Mouse (Mus musculus): ENCODE results near the gene Cnot10.
A peak's percentile ranks its signal among the peaks of the same experiment; 100 is the strongest.

Gene Cnot10

DNA sequence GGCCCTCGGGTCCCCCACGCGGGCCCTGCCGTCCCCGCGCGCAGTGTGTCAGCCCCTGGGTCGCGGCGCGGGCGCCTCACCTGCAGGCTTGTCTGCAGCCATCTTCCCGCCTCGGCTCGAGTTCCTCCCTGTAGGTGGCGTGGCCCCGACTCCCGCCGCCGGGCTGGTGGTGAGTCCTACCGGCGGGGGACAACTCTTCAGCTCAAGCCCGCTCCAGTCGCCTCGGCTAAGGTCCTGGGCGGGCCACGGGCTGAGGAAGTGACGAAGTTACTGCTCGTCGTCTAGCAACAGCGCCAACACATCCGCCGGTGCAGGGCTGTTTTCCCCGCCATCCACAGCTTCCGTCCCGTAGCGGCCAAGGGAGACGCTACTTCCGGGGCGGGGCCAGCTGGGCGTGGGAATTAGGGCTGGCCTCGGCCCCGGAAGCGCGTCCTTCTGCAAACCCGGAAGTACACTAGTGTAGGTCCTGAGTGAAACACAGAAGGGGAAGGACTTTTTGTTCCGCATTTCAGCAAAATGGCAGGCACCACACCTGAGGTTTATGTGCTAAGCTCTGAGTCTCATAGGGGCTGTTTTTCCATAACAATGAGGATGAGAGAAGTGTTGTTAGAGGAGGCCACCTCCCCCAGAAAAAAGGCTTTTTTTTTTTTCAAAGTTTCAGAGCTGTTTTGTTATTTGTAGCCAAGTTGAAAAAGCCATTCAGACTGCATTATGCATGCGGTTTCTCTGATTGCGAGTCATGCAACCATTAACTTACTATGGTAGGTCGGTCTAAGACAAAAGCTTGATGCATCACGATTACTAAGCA, at the start of gene Cnot10:
Gene Cnot10 (minus strand): TSS at position 346 of the 808 bp plus-strand sequence.
- peak; percentile 98 for DNase-seq (ENCODE audit: low spot score)

- DNase-seq (ENCODE audit: low spot score): no peak
Measured at GRCm38 (mm10) chr9:114688953-114689407, 49.0 kb upstream of the Cnot10 start.

DNA sequence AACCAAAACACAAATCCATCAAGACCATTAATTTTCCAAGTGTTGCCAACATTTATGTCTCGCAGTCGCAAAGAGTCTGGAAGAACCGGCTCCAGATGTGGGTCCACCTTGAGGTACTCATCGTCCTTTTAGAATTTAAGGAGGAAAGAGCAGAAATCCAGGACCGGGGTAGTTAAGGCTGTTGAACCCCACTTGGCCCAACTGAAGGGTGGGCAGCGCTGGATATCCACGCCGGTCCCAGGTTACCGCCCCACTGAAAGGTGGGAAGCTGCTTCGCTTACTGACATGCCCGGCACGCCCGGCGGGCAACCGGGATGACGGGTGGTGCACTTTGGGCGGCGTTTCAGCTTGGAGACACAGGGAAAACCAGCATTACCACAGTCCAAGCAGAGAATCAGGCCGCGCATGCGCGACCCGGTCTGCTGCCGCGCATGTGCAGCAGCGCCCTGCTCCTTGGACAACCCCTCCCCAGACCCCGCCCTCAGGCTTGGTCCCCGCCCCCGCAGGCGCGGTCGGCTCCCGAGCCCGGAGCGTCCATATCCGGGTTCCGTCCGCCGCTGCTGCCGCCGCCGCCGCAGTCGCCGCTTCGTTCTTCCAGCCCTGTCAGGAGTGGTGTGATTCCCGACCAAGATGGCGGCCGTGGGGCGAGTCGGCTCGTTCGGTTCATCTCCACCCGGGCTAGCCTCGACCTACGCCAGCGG, 48.4 kb upstream of the Cnot10 start, which contains the start of gene Dync1li1:
Gene Dync1li1 (plus strand): TSS at position 539 of the 701 bp plus-strand sequence.
- DNase-seq (ENCODE audit: low spot score): peak; percentile 97

GRCm38 (mm10) chr9:114687639-114688038, 47.7 kb upstream of the Cnot10 start:
- DNase-seq (ENCODE audit: low spot score): no peak

DNA sequence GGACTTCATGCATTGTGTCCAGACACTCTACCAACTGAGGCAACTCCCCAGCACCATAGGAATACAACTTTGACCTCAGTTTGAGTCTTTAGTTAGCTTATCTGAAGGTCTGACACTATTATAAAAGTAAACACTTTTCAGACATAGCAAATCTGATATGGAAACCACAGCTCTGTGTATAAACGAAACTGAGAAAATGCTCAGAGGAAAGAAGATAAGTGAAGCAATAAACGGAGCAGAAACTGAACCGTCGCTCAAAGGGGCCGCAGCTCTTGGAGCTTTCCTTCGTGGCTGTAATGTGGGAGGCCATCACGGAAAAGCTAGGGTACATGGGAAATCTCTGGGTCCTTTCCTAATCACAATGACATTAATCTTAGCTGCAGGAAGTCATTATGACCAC, 46.3 kb upstream of the Cnot10 start:
- DNase-seq (ENCODE audit: low spot score): no peak

DNA sequence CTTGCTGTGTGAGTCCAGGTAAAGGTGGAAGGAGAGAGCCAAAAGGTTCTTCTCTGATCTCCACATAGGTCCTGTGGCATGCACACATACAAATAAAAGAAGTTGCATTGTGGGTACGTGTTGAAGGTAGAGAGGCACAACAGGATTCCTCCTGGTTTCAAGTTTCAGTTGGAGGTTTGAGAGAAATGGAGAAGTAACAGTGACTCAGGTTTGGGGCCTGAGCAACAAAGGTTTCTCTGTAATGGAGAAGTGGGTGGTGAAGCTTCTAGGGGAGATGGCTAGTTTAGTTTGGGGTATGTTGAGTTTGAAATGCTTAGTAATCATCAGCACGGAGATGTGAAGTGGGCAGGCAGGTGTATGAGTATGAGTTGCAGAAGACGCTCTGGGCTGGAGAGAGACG, 42.2 kb upstream of the Cnot10 start:
- no peak for DNase-seq (ENCODE audit: low spot score)

DNA sequence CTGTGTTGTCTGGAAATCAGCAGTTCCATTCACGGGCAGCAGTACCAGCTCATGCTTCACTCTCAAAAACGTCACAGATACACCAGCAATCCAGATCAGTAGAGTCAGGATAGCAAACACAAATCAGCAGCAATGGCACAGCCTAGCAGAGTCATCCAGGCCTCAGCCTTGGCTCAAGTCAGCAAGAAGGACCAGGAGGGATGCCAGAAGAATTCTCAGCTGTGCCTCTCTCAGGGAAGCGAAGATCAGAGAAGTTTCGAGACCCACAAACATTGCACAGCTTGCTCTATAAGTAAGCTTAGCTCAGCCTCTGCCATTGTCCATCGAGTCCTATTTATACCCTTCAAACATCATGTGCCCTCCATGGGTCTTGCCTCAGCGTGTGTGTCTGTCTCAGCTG, 40.5 kb upstream of the Cnot10 start:
- DNase-seq (ENCODE audit: low spot score): no peak

DNA sequence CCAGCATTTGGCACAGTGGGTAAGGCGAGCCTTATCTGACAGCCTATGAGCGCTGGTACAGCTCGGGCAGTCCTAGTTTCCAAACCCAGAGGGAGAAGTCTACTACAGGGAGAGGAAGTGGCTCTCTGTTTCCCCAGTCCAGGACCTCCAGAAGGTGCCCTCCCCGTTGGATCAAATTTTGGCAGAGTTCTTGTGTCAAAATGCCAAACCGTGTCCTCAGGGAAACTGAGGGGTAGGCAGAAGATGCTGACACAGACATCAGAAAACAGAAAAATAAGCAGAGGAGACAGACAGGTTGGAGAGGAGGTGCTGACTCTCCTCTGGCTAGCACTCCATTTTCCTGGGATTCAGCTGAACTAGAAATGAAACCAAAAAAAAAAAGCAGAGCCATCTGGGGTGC, 40.0 kb upstream of the Cnot10 start:
- no peak for DNase-seq (ENCODE audit: low spot score)

GRCm38 (mm10) chr9:114678576-114678975, 38.6 kb upstream of the Cnot10 start:
- no peak for DNase-seq (ENCODE audit: low spot score)

DNA sequence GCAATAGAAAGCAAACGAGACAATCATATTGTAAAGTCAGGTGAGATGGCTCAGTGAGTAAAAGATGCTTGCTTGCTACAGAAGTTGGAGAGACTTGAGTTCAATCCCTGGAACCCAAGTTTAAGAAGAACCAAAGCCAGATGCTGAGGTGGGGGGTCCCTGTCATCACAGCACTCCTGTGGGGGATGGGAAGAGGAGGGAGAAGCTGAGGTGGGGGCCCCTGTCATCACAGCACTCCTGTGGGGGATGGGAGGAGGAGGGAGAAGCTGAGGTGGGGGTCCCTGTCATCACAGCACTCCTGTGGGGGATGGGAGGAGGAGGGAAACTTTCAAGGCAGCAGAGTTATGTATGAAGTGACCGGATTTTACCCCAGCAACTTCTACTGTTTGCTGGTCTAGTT, 33.6 kb upstream of the Cnot10 start:
- DNase-seq (ENCODE audit: low spot score): no peak

DNA sequence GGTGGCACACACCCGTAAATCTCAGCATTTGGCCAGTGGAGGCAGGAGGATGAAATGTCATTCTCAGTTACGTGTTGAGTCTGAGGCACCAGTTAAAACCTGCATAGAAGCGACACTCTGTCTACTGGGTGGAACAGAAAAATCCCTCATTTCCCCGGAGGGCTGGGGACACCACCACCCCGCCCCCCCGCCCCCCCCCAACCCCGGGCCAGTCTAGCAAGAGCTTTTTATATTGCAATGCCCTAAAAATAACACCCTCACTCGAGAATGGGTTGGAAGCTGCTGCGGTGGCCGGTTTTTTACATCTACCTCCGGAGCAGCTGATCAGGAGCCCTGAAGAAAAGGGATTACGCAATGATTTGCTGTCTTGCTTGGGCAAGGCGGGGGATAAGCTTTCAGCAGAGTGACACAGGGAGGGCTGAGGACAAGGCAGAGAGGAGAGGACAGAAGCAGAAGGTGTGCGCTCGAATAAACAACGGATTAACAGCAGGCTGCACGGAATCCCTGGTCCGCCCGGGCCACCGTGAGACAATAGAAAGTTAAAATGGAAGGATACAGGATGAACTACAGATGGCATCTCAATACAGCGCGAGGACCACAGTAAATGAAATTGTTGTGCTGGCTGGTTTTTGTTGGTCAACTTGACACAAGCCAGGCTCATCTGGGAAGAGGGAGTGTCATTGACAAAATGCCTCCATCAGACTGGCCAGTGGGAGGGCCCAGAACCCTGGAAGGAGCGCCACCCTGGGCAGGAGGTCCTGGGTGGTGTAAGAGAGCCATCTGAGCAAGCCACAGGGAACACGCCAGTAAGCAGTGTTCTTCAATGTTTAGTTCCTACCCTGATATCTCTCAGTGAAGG, 32.9 kb upstream of the Cnot10 start:
- DNase-seq (ENCODE audit: low spot score): peak; percentile 24

DNA sequence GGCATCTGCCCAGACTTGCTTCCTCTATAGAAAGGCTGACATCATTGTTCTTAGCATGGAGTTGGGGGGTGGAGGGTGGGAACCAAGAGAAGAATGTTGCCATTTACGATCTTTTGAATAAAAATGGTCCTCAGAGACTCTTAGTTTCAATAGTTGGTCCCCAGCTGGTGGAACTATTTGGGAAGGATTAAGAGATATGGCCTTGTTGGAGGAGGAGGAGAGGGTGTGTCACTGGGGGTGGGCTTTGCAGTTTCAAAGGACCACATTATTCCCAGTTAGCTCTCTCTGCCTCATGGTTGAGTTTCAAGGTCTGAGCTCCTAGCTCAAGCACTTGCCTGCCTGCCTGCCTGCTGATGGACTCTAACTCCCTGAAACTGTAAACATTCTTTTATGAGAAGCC, 32.0 kb upstream of the Cnot10 start:
- DNase-seq (ENCODE audit: low spot score): no peak

DNA sequence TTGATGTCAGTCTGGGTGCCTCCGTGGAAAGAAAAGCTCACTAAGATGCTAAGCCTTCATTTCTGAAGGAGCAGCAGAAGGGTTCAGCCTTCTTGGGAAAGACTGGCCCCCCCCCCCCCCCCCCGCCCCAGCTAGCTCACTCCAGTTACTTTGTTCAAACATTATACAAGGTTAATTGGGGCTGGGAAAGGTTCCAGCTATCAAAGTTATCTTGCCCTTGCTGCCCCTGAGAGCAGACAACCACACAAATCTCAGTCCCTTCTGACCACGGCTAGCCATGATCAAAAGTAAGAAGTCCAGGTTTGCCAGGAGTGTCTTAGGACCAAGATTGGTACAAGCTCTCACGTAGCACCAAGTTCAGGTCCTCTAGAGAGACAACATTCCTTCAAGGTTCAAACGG, 29.0 kb upstream of the Cnot10 start:
- DNase-seq (ENCODE audit: low spot score): no peak

DNA sequence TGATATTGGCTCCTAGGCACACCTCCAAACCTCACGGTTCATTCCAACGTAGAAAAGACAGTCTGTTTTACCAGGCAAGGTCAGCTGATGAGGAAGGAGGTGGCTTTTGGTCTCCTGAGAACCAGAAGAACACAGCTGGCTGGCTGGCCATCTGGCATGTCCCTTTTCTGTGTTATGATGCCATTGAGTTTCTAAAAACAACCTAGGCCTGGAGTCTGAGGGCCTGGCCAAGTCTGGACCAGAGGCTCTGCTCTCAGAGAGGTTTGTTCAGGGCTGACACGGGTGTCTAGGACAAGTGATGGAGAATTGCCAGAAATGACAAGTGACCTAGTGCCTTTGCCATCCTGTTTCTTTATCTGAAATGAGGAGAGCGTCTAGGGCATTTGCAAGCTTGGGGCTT, 28.1 kb upstream of the Cnot10 start:
- no peak for DNase-seq (ENCODE audit: low spot score)

GRCm38 (mm10) chr9:114666858-114667257, 26.9 kb upstream of the Cnot10 start:
- DNase-seq (ENCODE audit: low spot score): no peak

DNA sequence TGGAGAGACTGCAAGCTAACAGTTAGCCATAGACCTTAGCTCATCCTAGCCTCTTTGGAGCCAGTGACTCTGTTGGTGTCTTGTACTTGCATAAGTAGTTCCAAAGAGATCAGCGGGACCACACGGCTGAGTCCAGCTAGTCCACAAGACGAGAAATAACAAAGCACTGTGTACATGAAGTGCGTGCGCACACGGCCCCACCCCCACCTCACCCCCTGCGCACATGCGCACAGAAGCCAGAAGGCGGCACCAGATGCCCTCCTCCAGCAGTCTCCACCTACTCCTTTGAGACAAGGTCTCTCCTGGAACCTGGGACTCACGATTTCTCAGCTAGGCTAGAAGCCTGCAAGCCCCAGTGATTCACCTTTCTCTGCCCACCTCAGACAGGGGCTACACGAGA, 23.8 kb upstream of the Cnot10 start:
- no peak for DNase-seq (ENCODE audit: low spot score)

- DNase-seq (ENCODE audit: low spot score): no peak
Measured at GRCm38 (mm10) chr9:114661991-114662390, 22.0 kb upstream of the Cnot10 start.

DNA sequence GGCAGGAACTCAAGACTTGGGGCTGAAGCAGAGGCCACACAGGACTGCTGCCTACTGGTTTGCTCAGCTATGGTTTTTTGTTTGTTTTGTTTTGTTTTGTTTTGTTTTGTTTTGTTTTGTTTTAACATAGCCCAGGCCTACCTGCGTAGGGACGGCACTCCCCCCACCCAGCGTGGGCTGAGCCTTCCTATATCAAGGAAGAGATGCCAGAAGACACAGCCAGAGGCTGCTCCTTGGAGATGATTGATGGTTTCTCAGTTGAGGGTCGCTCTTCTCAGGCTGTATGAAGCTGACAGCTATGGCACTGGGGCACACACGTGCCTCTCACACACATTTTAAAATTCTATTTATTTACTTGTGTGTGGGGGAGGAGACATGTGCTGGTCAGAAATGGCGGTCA, 21.0 kb upstream of the Cnot10 start:
- no peak for DNase-seq (ENCODE audit: low spot score)

DNA sequence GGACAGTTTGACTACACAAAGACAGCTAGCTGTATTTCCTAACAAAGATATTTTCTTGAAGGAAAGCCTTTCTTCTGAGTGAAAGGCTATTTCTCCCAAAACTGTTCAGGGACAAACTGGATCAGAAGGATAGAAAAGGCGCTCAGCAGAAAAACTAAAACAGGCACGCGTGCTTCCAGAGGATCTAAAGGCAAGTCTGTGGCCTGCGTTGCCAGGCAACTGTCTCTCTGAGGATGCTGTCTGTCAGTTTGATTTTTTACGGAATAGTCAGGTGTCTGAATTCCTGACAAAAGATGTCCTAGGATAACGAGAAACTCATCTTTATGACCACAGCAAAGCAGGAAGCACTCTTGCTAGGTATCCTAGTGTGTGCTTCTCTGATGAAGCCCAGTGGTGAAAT, 20.5 kb upstream of the Cnot10 start:
- no peak for DNase-seq (ENCODE audit: low spot score)

- no peak for DNase-seq (ENCODE audit: low spot score)
Measured at GRCm38 (mm10) chr9:114656701-114657100, 16.7 kb upstream of the Cnot10 start.

DNA sequence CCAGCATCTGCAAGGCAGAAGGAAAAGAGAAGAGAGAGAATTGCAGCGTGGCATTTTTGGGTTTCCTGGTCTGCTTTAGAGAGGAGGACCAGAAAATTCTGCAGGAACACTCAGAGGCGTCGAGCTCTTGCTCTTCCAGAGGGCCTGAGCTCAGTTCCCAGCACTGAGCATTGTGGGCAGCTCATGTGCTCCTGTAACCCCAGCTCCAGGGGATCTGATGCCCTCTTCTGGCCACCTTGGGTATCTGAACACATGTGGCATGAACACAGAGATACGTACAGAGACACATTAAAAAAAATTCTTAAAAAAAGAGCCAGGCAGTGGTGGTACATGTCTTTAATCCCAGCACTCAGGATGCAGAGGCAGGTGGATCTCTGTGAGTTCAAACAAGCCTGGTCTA, 15.4 kb upstream of the Cnot10 start:
- no peak for DNase-seq (ENCODE audit: low spot score)

- no peak for DNase-seq (ENCODE audit: low spot score)
Measured at GRCm38 (mm10) chr9:114650938-114651634, 11.1 kb upstream of the Cnot10 start.

Measured in lung, postnatal 25 days (tissue).